In genomic region chr12:87278118-87278730, GRCm38 (mm10) we compare ENCODE assay signal across 9 mouse cellular contexts. TPM values are rescaled to one million over a fixed set of nuclear protein-coding genes. Genes with fewer than 3 reads are reported as not detected.
DNase-seq lines count a peak whose midpoint lies in the region; ATAC-seq lines count a peak whose summit lies in the region.
"Had no signal": no experiment of that assay in that cellular context is flagged by ENCODE, and none has a peak within 500 bp of the region (broad histone marks: within the 10 kb centered on the region; RNA-seq: fewer than 3 reads in every experiment).

No protein-coding gene starts in this region.

- no peak overlapping the region for H3K27ac ChIP-seq in limb, embryonic 13.5 days
- no peak overlapping the region for H3K27ac ChIP-seq in limb, embryonic 10.5 days
- peak overlapping the region; percentile 81 for H3K27ac ChIP-seq in heart, embryonic 16.5 days (ENCODE audit: low read length)

- ATAC-seq in limb, embryonic 13.5 days (ENCODE audit: low FRiP score, low read depth) = 0 out of 2 replicates have a peak, but pooled peaks have one; percentile 45
- peak; percentile 89 for ATAC-seq in heart, embryonic 16.5 days (replicated peaks; ENCODE audit: extremely low read depth, insufficient read depth, low FRiP score)
- peak; percentile 38 for ATAC-seq in megakaryocyte-erythroid progenitor cell, adult 5-6 weeks (replicated peaks; ENCODE audit: low FRiP score, low TSS enrichment, poor library complexity, severe bottlenecking)
- ATAC-seq in granulocyte monocyte progenitor cell, adult 5-6 weeks (replicated peaks; ENCODE audit: poor library complexity, severe bottlenecking) = no peak

- WGBS in limb, embryonic 13.5 days = 18% methylated on average over 6 of the region's 6 CpGs
- 31% methylated on average over 6 of the region's 6 CpGs for WGBS in limb, embryonic 10.5 days
- 10% methylated on average over 6 of the region's 6 CpGs for WGBS in heart, embryonic 16.5 days

- peaks cover 35% of the 10 kb centered on the region for H3K36me3 ChIP-seq in limb, embryonic 13.5 days
- peaks cover 41% of the 10 kb centered on the region for H3K36me3 ChIP-seq in limb, embryonic 10.5 days
- H3K36me3 ChIP-seq in heart, embryonic 16.5 days (ENCODE audit: control insufficient read depth, insufficient read depth) = peaks cover 27% of the 10 kb centered on the region

- peak; percentile 33 for DNase-seq in adrenal gland, postnatal 10 days
- DNase-seq in adrenal gland, adult 8-10 months = no peak
- no peak for DNase-seq in limb, embryonic 10.5 days (ENCODE audit: low spot score)
- no peak for DNase-seq in thymus, adult 18-20 months
- DNase-seq: gastrocnemius, postnatal 25 days had no signal

- H3K27me3 ChIP-seq in limb, embryonic 13.5 days = no peaks in the 10 kb centered on the region
- H3K27me3 ChIP-seq in limb, embryonic 10.5 days (ENCODE audit: low read depth, poor library complexity, severe bottlenecking) = no peaks in the 10 kb centered on the region
- no peaks in the 10 kb centered on the region for H3K27me3 ChIP-seq in heart, embryonic 16.5 days (ENCODE audit: control insufficient read depth, insufficient read depth, low read length)

- peaks cover 6% of the 10 kb centered on the region for H3K4me1 ChIP-seq in limb, embryonic 13.5 days
- H3K4me1 ChIP-seq in limb, embryonic 10.5 days = peaks cover 14% of the 10 kb centered on the region
- peaks cover 22% of the 10 kb centered on the region for H3K4me1 ChIP-seq in heart, embryonic 16.5 days (ENCODE audit: control insufficient read depth, insufficient read depth, low read length)

- no peak overlapping the region for H3K4me2 ChIP-seq in limb, embryonic 13.5 days (replicated peaks)
- peak overlapping the region; percentile 58 for H3K4me2 ChIP-seq in heart, embryonic 16.5 days (ENCODE audit: low read depth, low read length)

- no peak overlapping the region for H3K9ac ChIP-seq in limb, embryonic 13.5 days
- H3K9ac ChIP-seq in heart, embryonic 16.5 days (ENCODE audit: low read length) = peak overlapping the region; percentile 25; the same call in 1 of the 2 replicates

- no peaks in the 10 kb centered on the region for H3K9me3 ChIP-seq in limb, embryonic 13.5 days
- H3K9me3 ChIP-seq in limb, embryonic 10.5 days (replicated peaks) = no peaks in the 10 kb centered on the region
- H3K9me3 ChIP-seq in heart, embryonic 16.5 days (replicated peaks; ENCODE audit: control insufficient read depth, low read length) = no peaks in the 10 kb centered on the region

- no peak overlapping the region for H3K4me3 ChIP-seq in limb, embryonic 13.5 days
- H3K4me3 ChIP-seq in limb, embryonic 10.5 days = no peak overlapping the region
- peak overlapping the region; percentile 32 for H3K4me3 ChIP-seq in heart, embryonic 16.5 days (ENCODE audit: low read length)

RNA-seq across cellular contexts. Expression of gene Ahsa1, which starts 11.9 kb away (rescaled TPM):
- total RNA-seq in adrenal gland, postnatal 10 days (2021) = 100 to 1,000 TPM; 117 TPM
- total RNA-seq in adrenal gland, adult 8-10 months (2022) = 100 to 1,000 TPM; 120 to 228 (median 142) TPM
- 218 and 223 TPM in 2 replicates for polyA plus RNA-seq in limb, embryonic 13.5 days (2015; fragmentation: Nextera tagmentation; extraction: Ambion mirVana)
- polyA plus RNA-seq in limb, embryonic 10.5 days (2016; fragmentation: Nextera tagmentation; extraction: Ambion mirVana) = 294 and 332 TPM in 2 replicates
- 185 and 191 TPM in 2 replicates for polyA plus RNA-seq in heart, embryonic 16.5 days (2015; fragmentation: Nextera tagmentation; extraction: Ambion mirVana)
- total RNA-seq in megakaryocyte-erythroid progenitor cell, adult 5-6 weeks (2014; fragmentation: Nextera tagmentation) = 127 and 212 TPM in 2 replicates
- total RNA-seq in megakaryocyte-erythroid progenitor cell, adult 5-6 weeks (2017) = 295 and 365 TPM in 2 replicates
- 174 and 185 TPM in 2 replicates for total RNA-seq in granulocyte monocyte progenitor cell, adult 5-6 weeks (2014; fragmentation: Nextera tagmentation)
- total RNA-seq in granulocyte monocyte progenitor cell, adult 5-6 weeks (2017) = 310 and 324 TPM in 2 replicates

RNA-seq across cellular contexts. Expression of gene Vipas39, which starts 12.2 kb away (rescaled TPM):
- total RNA-seq in adrenal gland, postnatal 10 days (2021) = 10 to 100 TPM; 34.2 to 40.2 TPM
- 10 to 100 TPM; 34.6 to 53.1 (median 43.5) TPM for total RNA-seq in adrenal gland, adult 8-10 months (2022)
- 51.9 and 52.2 TPM in 2 replicates for polyA plus RNA-seq in limb, embryonic 13.5 days (2015; fragmentation: Nextera tagmentation; extraction: Ambion mirVana)
- polyA plus RNA-seq in limb, embryonic 10.5 days (2016; fragmentation: Nextera tagmentation; extraction: Ambion mirVana) = 50.5 and 56.7 TPM in 2 replicates
- polyA plus RNA-seq in heart, embryonic 16.5 days (2015; fragmentation: Nextera tagmentation; extraction: Ambion mirVana) = 35.2 and 37.5 TPM in 2 replicates
- total RNA-seq in megakaryocyte-erythroid progenitor cell, adult 5-6 weeks (2014; fragmentation: Nextera tagmentation) = 20.5 and 25.5 TPM in 2 replicates
- 15.8 and 26.0 TPM in 2 replicates for total RNA-seq in megakaryocyte-erythroid progenitor cell, adult 5-6 weeks (2017)
- total RNA-seq in granulocyte monocyte progenitor cell, adult 5-6 weeks (2014; fragmentation: Nextera tagmentation) = 25.9 and 56.4 TPM in 2 replicates
- total RNA-seq in granulocyte monocyte progenitor cell, adult 5-6 weeks (2017) = 27.2 and 31.0 TPM in 2 replicates

RNA-seq across cellular contexts. Expression of gene Ism2, which starts 21.3 kb away (rescaled TPM):
- total RNA-seq in adrenal gland, postnatal 10 days (2021) = under 1 TPM; 0.18 to 0.55 TPM
- under 1 TPM in 2 of 4 experiments, not detected in 2; 0.28 to 0.32 TPM for total RNA-seq in adrenal gland, adult 8-10 months (2022)
- 1.4 and 1.5 TPM in 2 replicates for polyA plus RNA-seq in limb, embryonic 13.5 days (2015; fragmentation: Nextera tagmentation; extraction: Ambion mirVana)
- 1.0 and 1.2 TPM in 2 replicates for polyA plus RNA-seq in limb, embryonic 10.5 days (2016; fragmentation: Nextera tagmentation; extraction: Ambion mirVana)
- polyA plus RNA-seq in heart, embryonic 16.5 days (2015; fragmentation: Nextera tagmentation; extraction: Ambion mirVana) = 0.38 and 0.69 TPM in 2 replicates
- total RNA-seq in megakaryocyte-erythroid progenitor cell, adult 5-6 weeks (2014; fragmentation: Nextera tagmentation) = not detected in 2 replicates
- not detected in 2 replicates for total RNA-seq in megakaryocyte-erythroid progenitor cell, adult 5-6 weeks (2017)
- total RNA-seq in granulocyte monocyte progenitor cell, adult 5-6 weeks (2014; fragmentation: Nextera tagmentation) = not detected in 2 replicates
- total RNA-seq in granulocyte monocyte progenitor cell, adult 5-6 weeks (2017) = not detected in 2 replicates
- total RNA-seq: gastrocnemius, postnatal 25 days had no signal

RNA-seq across cellular contexts. Expression of gene Noxred1, which starts 39.7 kb away (rescaled TPM):
- under 1 TPM; 0.42 to 0.55 TPM for total RNA-seq in adrenal gland, postnatal 10 days (2021)
- total RNA-seq in adrenal gland, adult 8-10 months (2022) = under 1 TPM in 3 of 4 experiments, not detected in 1; 0.29 to 0.55 (median 0.35) TPM
- 0.57 and 0.59 TPM in 2 replicates for polyA plus RNA-seq in limb, embryonic 13.5 days (2015; fragmentation: Nextera tagmentation; extraction: Ambion mirVana)
- polyA plus RNA-seq in limb, embryonic 10.5 days (2016; fragmentation: Nextera tagmentation; extraction: Ambion mirVana) = 0.59 and 0.94 TPM in 2 replicates
- polyA plus RNA-seq in heart, embryonic 16.5 days (2015; fragmentation: Nextera tagmentation; extraction: Ambion mirVana) = 0.52 and 0.70 TPM in 2 replicates
- total RNA-seq in megakaryocyte-erythroid progenitor cell, adult 5-6 weeks (2014; fragmentation: Nextera tagmentation) = not detected in 2 replicates
- total RNA-seq in megakaryocyte-erythroid progenitor cell, adult 5-6 weeks (2017) = not detected in 2 replicates
- total RNA-seq in granulocyte monocyte progenitor cell, adult 5-6 weeks (2014; fragmentation: Nextera tagmentation) = 1.8 TPM in 1 of 2 replicates, not detected in the other
- not detected in 2 replicates for total RNA-seq in granulocyte monocyte progenitor cell, adult 5-6 weeks (2017)
